Mouse (Mus musculus) liver, embryonic 11.5 days (tissue): ENCODE data around the gene Atp6v0d1. TPM values are rescaled to one million over a fixed set of nuclear protein-coding genes. Genes with fewer than 3 reads are reported as not detected.

Experiments
- ATAC-seq: fragments of 200-750 bp; cut with Nextera tagmentation; replicated peaks from 2 replicates; pipeline ENCODE4 v1.8.0; 2017; ENCODE audit warnings: moderate number of reproducible peaks, mild to moderate bottlenecking, moderate TSS enrichment, moderate library complexity; ENCODE audit not compliant: low FRiP score
- DNase-seq: peaks from one replicate; pipeline ENCODE4 v3.0.0-alpha.2; 2017; ENCODE audit warnings: low spot score
- H3K27ac ChIP-seq: fragments of 300-500 bp; sonication (generic); 2 replicates; pipeline ENCODE4 v1.5.1; 2014; ENCODE audit warnings: mild to moderate bottlenecking, low read depth, low read length, control low read depth
- H3K27me3 ChIP-seq: fragments of 300-500 bp; sonication (generic); replicated peaks from 2 replicates; pipeline ENCODE4 v1.6.1; 2014; ENCODE audit warnings: low read length, mixed read lengths; ENCODE audit not compliant: control insufficient read depth, insufficient read depth
- H3K36me3 ChIP-seq: fragments of 300-500 bp; sonication (generic); 2 replicates; pipeline ENCODE4 v1.6.1; 2014; ENCODE audit warnings: mild to moderate bottlenecking, low read length, moderate library complexity, mixed read lengths; ENCODE audit not compliant: control insufficient read depth, insufficient read depth
- H3K4me1 ChIP-seq: fragments of 300-500 bp; sonication (generic); replicated peaks from 2 replicates; pipeline ENCODE4 v1.6.1; 2014; ENCODE audit warnings: low read length, mixed read lengths; ENCODE audit not compliant: control insufficient read depth, insufficient read depth
- H3K4me2 ChIP-seq: fragments of 300-500 bp; sonication (generic); 2 replicates; pipeline ENCODE4 v1.6.1; 2014; ENCODE audit warnings: mild to moderate bottlenecking, control low read depth, moderate library complexity
- H3K4me3 ChIP-seq: fragments of 300-500 bp; sonication (generic); 2 replicates; pipeline ENCODE4 v1.5.1; 2014; ENCODE audit warnings: low read depth, low read length, control low read depth
- H3K9ac ChIP-seq: fragments of 300-500 bp; sonication (generic); 2 replicates; pipeline ENCODE4 v1.6.1; 2014; ENCODE audit warnings: low read depth, low read length, control low read depth
- H3K9me3 ChIP-seq: fragments of 300-500 bp; sonication (generic); 2 replicates; pipeline ENCODE4 v1.6.1; 2016; ENCODE audit warnings: low read length, inconsistent platforms, mixed read lengths; ENCODE audit not compliant: control insufficient read depth
- WGBS: fragments of 180-500 bp; shearing (Covaris S2); extraction: QIAGEN DNeasy Blood & Tissue Kit; methylation state at CpG from one replicate; pipeline ENCODE4 v1.1.7; 2014; 5-methylcytosine and 5-hydroxymethylcytosine counted together
- microRNA counts: library from miRNA; unstranded; fragments of <30 nt; microRNA quantifications from one replicate; lab custom pipeline; 2015
- microRNA-seq: library from miRNA; unstranded; fragments of <30 nt; microRNA quantifications from one replicate; pipeline ENCODE4, GENCODE M21; 2017; ENCODE audit warnings: borderline number of aligned reads
- polyA plus RNA-seq: library from polyadenylated mRNA; unstranded; fragments of >200 nt; fragmentation: Nextera tagmentation; extraction: Ambion mirVana; gene quantifications from 2 replicates; pipeline ENCODE4 v1.2.1, GENCODE M21; 2014

Atp6v0d1 gene
- polyA plus RNA-seq, 1 experiment from 2014 or later, result 74.2 TPM

GRCm38 (mm10) chr8:105475254-105475653 lies 90.6 kb downstream of the Atp6v0d1 start:
- no peaks in the 10 kb centered on the region for H3K36me3 ChIP-seq
- no peak overlapping the region for H3K4me2 ChIP-seq
- H3K9me3 ChIP-seq, result no peaks in the 10 kb centered on the region
- WGBS, result 69% methylated on average over 4 of the region's 4 CpGs
- no peak overlapping the region for H3K4me3 ChIP-seq
- ATAC-seq (no peak), DNase-seq (no peak)
- no peak overlapping the region for H3K27ac ChIP-seq
- peaks cover 49% of the 10 kb centered on the region for H3K27me3 ChIP-seq
- no peak overlapping the region for H3K9ac ChIP-seq
- H3K4me1 ChIP-seq, result peaks cover 28% of the 10 kb centered on the region

DNA sequence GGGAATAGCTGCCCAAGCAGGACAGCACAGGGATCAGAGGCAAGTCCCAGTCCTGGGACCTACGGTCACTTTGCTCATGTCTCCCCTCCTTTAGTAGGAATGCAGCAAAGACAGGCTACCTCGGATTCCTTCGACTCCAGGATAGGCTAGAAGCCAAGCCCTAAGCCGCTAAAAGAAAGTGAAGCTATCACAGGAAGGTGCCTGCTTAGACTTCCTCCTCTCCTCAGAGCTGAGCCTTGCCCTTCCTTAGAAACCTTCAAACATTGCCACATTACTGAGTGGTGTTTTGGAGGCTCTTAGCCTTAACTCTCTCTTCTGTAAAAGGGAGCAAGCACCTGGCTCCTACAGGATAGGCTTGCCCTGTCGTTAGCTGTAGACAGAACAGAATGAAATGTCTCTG lies 91.2 kb downstream of the Atp6v0d1 start:
- 42% methylated on average over 5 of the region's 5 CpGs for WGBS
- no peaks in the 10 kb centered on the region for H3K36me3 ChIP-seq
- H3K9me3 ChIP-seq, result no peaks in the 10 kb centered on the region
- DNase-seq (no peak), ATAC-seq (no peak)
- no peak overlapping the region for H3K9ac ChIP-seq
- no peak overlapping the region for H3K27ac ChIP-seq
- H3K4me1 ChIP-seq, result peaks cover 33% of the 10 kb centered on the region
- H3K4me2 ChIP-seq, result no peak overlapping the region
- peaks cover 55% of the 10 kb centered on the region for H3K27me3 ChIP-seq
- H3K4me3 ChIP-seq, result no peak overlapping the region

MicroRNA genes within 50 kb of the gene (microRNA counts, 519-probe panel; counts per million panel counts)
- microRNA mmu-miR-1966 (lab: Ali Mortazavi, UCI), result not detected

Small RNAs within 50 kb of the gene (microRNA-seq; reads per million reads assigned to microRNA genes)
- gene Mir1966, result not detected

Other genes with a start within 250 kb of the Atp6v0d1 start
- gene Lrrc29, start 239.8 kb downstream of the Atp6v0d1 start, polyA plus RNA-seq, result 5.7 and 6.2 TPM in 2 replicates
- 138 and 142 TPM in 2 replicates for gene Tmem208, start 239.7 kb downstream of the Atp6v0d1 start, polyA plus RNA-seq
- gene Fhod1, start 218.1 kb downstream of the Atp6v0d1 start, polyA plus RNA-seq, result 2.3 and 3.1 TPM in 2 replicates
- gene Slc9a5, start 217.2 kb downstream of the Atp6v0d1 start, polyA plus RNA-seq, result 1.5 and 1.6 TPM in 2 replicates
- gene Plekhg4, start 192.8 kb downstream of the Atp6v0d1 start, polyA plus RNA-seq, result 0.30 TPM in 1 of 2 replicates, not detected in the other
- not detected in 2 replicates for gene Kctd19, start 152.5 kb downstream of the Atp6v0d1 start, polyA plus RNA-seq
- 0.19 TPM in 1 of 2 replicates, not detected in the other for gene Lrrc36, start 152.5 kb downstream of the Atp6v0d1 start, polyA plus RNA-seq
- gene Tppp3, start 94.5 kb downstream of the Atp6v0d1 start, polyA plus RNA-seq, result 3.1 and 3.2 TPM in 2 replicates
- 6.4 and 8.9 TPM in 2 replicates for gene Zdhhc1, start 69.1 kb downstream of the Atp6v0d1 start, polyA plus RNA-seq
- 13.8 and 16.4 TPM in 2 replicates for gene Hsd11b2, start 47.3 kb downstream of the Atp6v0d1 start, polyA plus RNA-seq
- 31.4 and 33.0 TPM in 2 replicates for gene Ripor1, start 39.2 kb upstream of the Atp6v0d1 start, polyA plus RNA-seq
- 79.0 and 83.2 TPM in 2 replicates for gene Ctcf, start 70.5 kb upstream of the Atp6v0d1 start, polyA plus RNA-seq
- gene Agrp, start 71.3 kb upstream of the Atp6v0d1 start, polyA plus RNA-seq, result 0.53 TPM in 1 of 2 replicates, not detected in the other
- 0.82 and 0.90 TPM in 2 replicates for gene Carmil2, start 120.2 kb upstream of the Atp6v0d1 start, polyA plus RNA-seq
- 47.5 and 47.8 TPM in 2 replicates for gene Acd, start 135.1 kb upstream of the Atp6v0d1 start, polyA plus RNA-seq
- gene Pard6a, start 135.1 kb upstream of the Atp6v0d1 start, polyA plus RNA-seq, result 12.8 and 18.2 TPM in 2 replicates
- gene 4933405L10Rik, start 141.6 kb upstream of the Atp6v0d1 start, polyA plus RNA-seq, result 0.26 TPM in 1 of 2 replicates, not detected in the other
- 22.3 and 23.6 TPM in 2 replicates for gene Enkd1, start 142.2 kb upstream of the Atp6v0d1 start, polyA plus RNA-seq
- gene Gfod2, start 192.6 kb upstream of the Atp6v0d1 start, polyA plus RNA-seq, result 9.0 and 10.7 TPM in 2 replicates